Mouse (Mus musculus) hindbrain, embryonic 13.5 days (tissue): ENCODE data around the gene Alkbh1. TPM values are rescaled to one million over a fixed set of nuclear protein-coding genes. Genes with fewer than 3 reads are reported as not detected.
A peak's percentile ranks its signal among the peaks of the same experiment; 100 is the strongest.

Source experiments
- ATAC-seq: fragments of 200-750 bp; cut with Nextera tagmentation; 2 replicates; pipeline ENCODE4 v1.8.0; 2017; ENCODE audit warnings: moderate TSS enrichment; ENCODE audit not compliant: low FRiP score
- H3K27ac ChIP-seq: fragments of 300-500 bp; sonication (generic); 2 replicates; pipeline ENCODE4 v1.5.1; 2015; ENCODE audit warnings: inconsistent platforms, mild to moderate bottlenecking, moderate library complexity
- H3K27me3 ChIP-seq: fragments of 300-500 bp; sonication (generic); 2 replicates; pipeline ENCODE4 v1.6.1; 2015; ENCODE audit warnings: mild to moderate bottlenecking, inconsistent platforms
- H3K36me3 ChIP-seq: fragments of 300-500 bp; sonication (generic); 2 replicates; pipeline ENCODE4 v1.6.1; 2015; ENCODE audit warnings: mild to moderate bottlenecking, inconsistent platforms
- H3K4me1 ChIP-seq: fragments of 300-500 bp; sonication (generic); replicated peaks from 2 replicates; pipeline ENCODE4 v1.6.1; 2015; ENCODE audit warnings: inconsistent platforms
- H3K4me2 ChIP-seq: fragments of 300-500 bp; sonication (generic); 2 replicates; pipeline ENCODE4 v1.6.1; 2015; ENCODE audit warnings: inconsistent platforms, mild to moderate bottlenecking, moderate library complexity
- H3K4me3 ChIP-seq: fragments of 300-500 bp; sonication (generic); 2 replicates; pipeline ENCODE4 v1.5.1; 2015; ENCODE audit warnings: mild to moderate bottlenecking, inconsistent platforms
- H3K9ac ChIP-seq: fragments of 300-500 bp; sonication (generic); 2 replicates; pipeline ENCODE4 v1.6.1; 2015; ENCODE audit warnings: mild to moderate bottlenecking, inconsistent platforms
- H3K9me3 ChIP-seq: fragments of 300-500 bp; sonication (generic); 2 replicates; pipeline ENCODE4 v1.6.1; 2016; ENCODE audit warnings: inconsistent platforms
- WGBS: fragments of 180-500 bp; shearing (Covaris S2); methylation state at CpG from one replicate; pipeline ENCODE4 v1.1.7; 2015; 5-methylcytosine and 5-hydroxymethylcytosine counted together
- polyA plus RNA-seq: library from polyadenylated mRNA; unstranded; fragments of >200 nt; fragmentation: Nextera tagmentation; extraction: Ambion mirVana; gene quantifications from 2 replicates; pipeline ENCODE4 v1.2.1, GENCODE M21; 2015

Alkbh1 gene
- polyA plus RNA-seq, 1 experiment from 2014 or later, result 45.5 TPM

DNA sequence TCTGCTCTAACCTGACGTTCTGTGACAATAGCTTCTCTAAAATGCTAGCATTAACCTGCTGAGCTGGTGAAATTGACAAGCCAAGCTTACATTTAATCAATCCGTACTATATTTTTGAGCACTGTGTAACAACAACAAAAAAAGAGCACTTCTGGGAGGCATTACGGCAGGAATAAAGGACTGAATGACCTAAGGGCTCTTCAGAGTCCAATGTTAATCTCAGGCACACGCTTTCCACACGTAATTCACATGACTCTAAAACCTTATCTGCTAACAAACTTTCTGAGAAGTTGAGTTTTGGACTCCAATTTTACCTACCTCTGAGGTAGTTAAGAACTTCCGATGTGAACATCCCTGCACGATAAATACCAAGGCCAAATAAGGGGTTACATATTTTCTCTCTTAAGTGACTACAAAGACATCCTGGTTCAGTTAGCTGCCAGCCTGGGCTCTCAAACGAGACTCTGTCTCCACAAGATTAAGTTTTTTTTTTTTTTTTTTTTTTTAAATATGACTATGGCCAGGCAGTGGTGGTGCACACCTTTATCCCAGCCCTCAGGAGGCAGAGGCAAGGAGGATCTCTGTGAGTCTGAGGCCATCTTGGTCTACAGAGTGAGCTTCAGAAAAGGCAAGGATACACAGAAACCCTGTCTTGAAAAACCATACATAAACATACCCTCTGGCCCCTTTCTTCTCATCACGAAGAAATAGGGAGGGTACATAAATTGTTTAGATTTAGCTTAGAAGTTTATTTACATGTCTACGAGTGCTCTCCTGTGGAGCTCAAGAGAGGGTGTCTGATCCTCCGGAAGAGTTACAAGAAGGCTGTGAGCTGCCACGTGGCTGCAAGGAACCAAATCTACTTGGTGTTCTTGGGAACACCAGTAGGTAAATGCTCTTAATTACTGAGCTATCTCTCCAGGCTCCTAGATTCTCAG is 1.4 kb downstream of the Alkbh1 start:
- no peaks in the 10 kb centered on the region for H3K27me3 ChIP-seq
- H3K36me3 ChIP-seq, result peaks cover 44% of the 10 kb centered on the region
- ATAC-seq, result no peak
- no peak overlapping the region for H3K27ac ChIP-seq
- H3K4me3 ChIP-seq, result peak overlapping the region; percentile 100
- H3K4me1 ChIP-seq, result peaks cover 25% of the 10 kb centered on the region
- peak overlapping the region; percentile 93 for H3K9ac ChIP-seq
- H3K9me3 ChIP-seq, result no peaks in the 10 kb centered on the region
- peak overlapping the region; percentile 94 for H3K4me2 ChIP-seq
- WGBS, result 34% methylated on average over 12 of the region's 12 CpGs

DNA sequence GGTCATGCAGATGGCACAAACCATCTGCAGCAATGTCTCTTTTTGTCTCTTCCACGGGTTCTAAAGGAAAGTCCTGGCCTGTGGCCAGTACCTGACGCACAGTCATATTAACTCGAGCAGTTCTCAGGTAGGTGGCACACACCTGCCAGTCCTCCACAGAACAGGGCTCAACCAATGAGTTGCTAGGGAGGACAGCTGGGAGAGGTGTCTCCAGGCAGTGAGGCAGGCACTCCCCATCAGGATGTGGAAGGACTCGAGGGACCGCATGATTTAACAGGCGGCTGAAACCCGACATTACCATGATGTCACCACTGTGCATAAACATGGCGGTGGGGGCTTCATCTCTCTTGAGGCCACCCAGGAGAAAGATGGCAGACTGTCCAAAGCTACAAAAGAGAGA is 14.9 kb downstream of the Alkbh1 start:
- no peak overlapping the region for H3K4me2 ChIP-seq
- peaks cover 8% of the 10 kb centered on the region; the same call in 1 of the 2 replicates for H3K4me1 ChIP-seq
- no peaks in the 10 kb centered on the region for H3K27me3 ChIP-seq
- no peaks in the 10 kb centered on the region for H3K9me3 ChIP-seq
- no peak overlapping the region for H3K9ac ChIP-seq
- WGBS, result 88% methylated on average over 8 of the region's 8 CpGs
- H3K36me3 ChIP-seq, result peaks cover 74% of the 10 kb centered on the region
- no peak overlapping the region for H3K4me3 ChIP-seq
- no peak overlapping the region for H3K27ac ChIP-seq
- ATAC-seq, result no peak

GRCm38 (mm10) chr12:87428295-87428694 is 15.5 kb downstream of the Alkbh1 start:
- 90% methylated on average over 2 of the region's 2 CpGs for WGBS
- H3K36me3 ChIP-seq, result peaks cover 68% of the 10 kb centered on the region
- peaks cover 10% of the 10 kb centered on the region; the same call in 1 of the 2 replicates for H3K4me1 ChIP-seq
- no peaks in the 10 kb centered on the region for H3K27me3 ChIP-seq
- no peak overlapping the region for H3K4me3 ChIP-seq
- H3K4me2 ChIP-seq, result no peak overlapping the region
- H3K27ac ChIP-seq, result no peak overlapping the region
- no peak for ATAC-seq
- H3K9me3 ChIP-seq, result no peaks in the 10 kb centered on the region
- H3K9ac ChIP-seq, result no peak overlapping the region

- no peak overlapping the region for H3K9ac ChIP-seq
- no peak overlapping the region for H3K27ac ChIP-seq
- no peak for ATAC-seq
- 94% methylated on average over 5 of the region's 5 CpGs for WGBS
- H3K27me3 ChIP-seq, result no peaks in the 10 kb centered on the region
- H3K9me3 ChIP-seq, result no peaks in the 10 kb centered on the region
- peaks cover 10% of the 10 kb centered on the region; the same call in 1 of the 2 replicates for H3K4me1 ChIP-seq
- peaks cover 50% of the 10 kb centered on the region for H3K36me3 ChIP-seq
- no peak overlapping the region for H3K4me2 ChIP-seq
- no peak overlapping the region for H3K4me3 ChIP-seq
Observed at GRCm38 (mm10) chr12:87426354-87427031, 17.3 kb downstream of the Alkbh1 start.

GRCm38 (mm10) chr12:87424516-87424915 is 19.3 kb downstream of the Alkbh1 start:
- Histone ChIP-seq H3K4me3 (no peak overlapping the region), H3K4me1 (peaks cover 16% of the 10 kb centered on the region), H3K27ac (peak overlapping the region; percentile 63), H3K4me2 (no peak overlapping the region), H3K9ac (no peak overlapping the region), H3K27me3 (no peaks in the 10 kb centered on the region), H3K9me3 (no peaks in the 10 kb centered on the region), H3K36me3 (peaks cover 32% of the 10 kb centered on the region)
- ATAC-seq, result no peak
- WGBS, result 27% methylated on average over 3 of the region's 3 CpGs

DNA sequence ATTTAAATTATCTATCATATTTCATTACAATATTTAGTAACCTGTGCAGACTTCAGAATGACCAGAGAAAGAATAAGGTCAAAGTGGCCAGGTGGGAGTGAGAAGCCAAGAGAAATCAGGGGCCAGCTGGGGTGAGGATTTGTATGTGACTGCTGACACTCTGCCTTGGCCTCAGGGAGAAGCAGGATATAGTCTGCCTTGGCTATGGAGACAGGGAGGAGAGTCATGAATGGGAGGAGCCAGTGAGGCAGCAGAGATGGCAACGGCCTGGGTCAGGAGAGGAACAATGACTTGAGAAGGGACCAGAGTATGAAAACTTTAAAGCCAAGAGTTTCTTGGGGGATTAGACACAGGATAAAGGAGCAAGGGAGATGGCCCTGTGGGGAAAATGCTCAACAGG is 20.1 kb downstream of the Alkbh1 start:
- H3K4me2 ChIP-seq, result no peak overlapping the region
- no peaks in the 10 kb centered on the region for H3K9me3 ChIP-seq
- H3K9ac ChIP-seq, result no peak overlapping the region
- peak overlapping the region; percentile 44; the same call in 1 of the 2 replicates for H3K27ac ChIP-seq
- whole genome bisulfite sequencing, result 50% methylated on average over 1 of the region's 1 CpGs
- H3K36me3 ChIP-seq, result peaks cover 23% of the 10 kb centered on the region
- no peaks in the 10 kb centered on the region for H3K27me3 ChIP-seq
- H3K4me1 ChIP-seq, result peaks cover 24% of the 10 kb centered on the region
- ATAC-seq, result no peak
- H3K4me3 ChIP-seq, result no peak overlapping the region

GRCm38 (mm10) chr12:87421708-87422507 is 21.9 kb downstream of the Alkbh1 start:
- Histone ChIP-seq H3K9me3 (no peaks in the 10 kb centered on the region), H3K27me3 (no peaks in the 10 kb centered on the region), H3K36me3 (peaks cover 10% of the 10 kb centered on the region), H3K4me3 (no peak overlapping the region), H3K27ac (no peak overlapping the region; the same call in 1 of the 2 replicates), H3K4me2 (no peak overlapping the region), H3K4me1 (peaks cover 25% of the 10 kb centered on the region), H3K9ac (no peak overlapping the region)
- whole genome bisulfite sequencing, result 69% methylated on average over 5 of the region's 5 CpGs
- no peak for ATAC-seq

- H3K27ac ChIP-seq, result peak overlapping the region; percentile 91
- H3K9me3 ChIP-seq, result no peaks in the 10 kb centered on the region
- 70% methylated on average over 12 of the region's 12 CpGs for WGBS
- H3K4me1 ChIP-seq, result peaks cover 25% of the 10 kb centered on the region
- no peak overlapping the region for H3K9ac ChIP-seq
- ATAC-seq, result no peak
- no peaks in the 10 kb centered on the region for H3K27me3 ChIP-seq
- no peak overlapping the region for H3K4me3 ChIP-seq
- peaks cover 3% of the 10 kb centered on the region; the same call in 1 of the 2 replicates for H3K36me3 ChIP-seq
- H3K4me2 ChIP-seq, result no peak overlapping the region
Observed at GRCm38 (mm10) chr12:87419974-87420485, 23.8 kb downstream of the Alkbh1 start.

DNA sequence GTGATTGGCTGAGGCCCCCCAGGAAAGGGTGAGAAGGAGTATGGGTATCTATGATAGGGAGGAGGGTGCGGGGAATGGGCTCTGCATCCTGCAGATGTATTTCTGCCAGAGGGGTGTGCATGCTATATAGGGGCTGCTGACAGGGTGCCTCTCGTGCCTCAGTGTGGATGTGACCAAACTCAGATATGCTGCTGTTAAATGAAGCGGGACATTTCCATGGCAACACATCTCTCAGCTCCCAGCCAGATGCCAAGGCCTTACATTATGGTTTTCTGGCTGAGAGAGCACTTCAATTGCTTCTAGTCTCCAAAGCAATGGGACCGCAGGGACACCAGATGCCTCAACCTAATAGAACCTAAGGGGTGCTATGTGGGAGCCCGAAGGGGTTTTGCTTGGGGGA is 24.9 kb downstream of the Alkbh1 start:
- peaks cover 18% of the 10 kb centered on the region for H3K4me1 ChIP-seq
- no peak overlapping the region; the same call in 1 of the 2 replicates for H3K4me2 ChIP-seq
- WGBS, result 21% methylated on average over 5 of the region's 5 CpGs
- peaks cover 3% of the 10 kb centered on the region; the same call in 1 of the 2 replicates for H3K36me3 ChIP-seq
- no peaks in the 10 kb centered on the region for H3K9me3 ChIP-seq
- no peak overlapping the region for H3K4me3 ChIP-seq
- H3K27ac ChIP-seq, result peak overlapping the region; percentile 91
- peak; percentile 91 for ATAC-seq
- H3K9ac ChIP-seq, result no peak overlapping the region
- no peaks in the 10 kb centered on the region for H3K27me3 ChIP-seq

GRCm38 (mm10) chr12:87416690-87417089 is 27.1 kb downstream of the Alkbh1 start:
- H3K27ac ChIP-seq, result no peak overlapping the region
- H3K36me3 ChIP-seq, result peaks cover 3% of the 10 kb centered on the region; the same call in 1 of the 2 replicates
- H3K4me3 ChIP-seq, result no peak overlapping the region
- 42% methylated on average over 7 of the region's 7 CpGs for WGBS
- ATAC-seq, result no peak
- H3K9ac ChIP-seq, result no peak overlapping the region
- H3K27me3 ChIP-seq, result no peaks in the 10 kb centered on the region
- no peaks in the 10 kb centered on the region for H3K9me3 ChIP-seq
- no peak overlapping the region for H3K4me2 ChIP-seq
- H3K4me1 ChIP-seq, result peaks cover 15% of the 10 kb centered on the region

GRCm38 (mm10) chr12:87415358-87415757 is 28.5 kb downstream of the Alkbh1 start:
- Histone ChIP-seq H3K27ac (no peak overlapping the region), H3K4me2 (no peak overlapping the region), H3K36me3 (peaks cover 3% of the 10 kb centered on the region; the same call in 1 of the 2 replicates), H3K9me3 (no peaks in the 10 kb centered on the region), H3K4me3 (no peak overlapping the region), H3K27me3 (no peaks in the 10 kb centered on the region), H3K4me1 (peaks cover 15% of the 10 kb centered on the region), H3K9ac (no peak overlapping the region)
- 86% methylated on average over 4 of the region's 4 CpGs for WGBS
- no peak for ATAC-seq
